Mouse (Mus musculus) 3134 (cell line): Measurements from ENCODE around the gene Hsd17b2.
"Not testable (repeated sequence)": the region's sequence is repeated elsewhere in the genome, so short reads cannot be mapped to it uniquely, and the experiment has no call there.

Experiments used
- DNase-seq: peaks from one replicate; pipeline ENCODE4 v3.0.0-alpha.2; 2011; ENCODE audit warnings: low spot score; ENCODE audit not compliant: insufficient read length; ENCODE audit errors: extremely low read depth

Gene Hsd17b2

GRCm38 (mm10) chr8:117712226-117712625, 10.5 kb downstream of the Hsd17b2 start:
- no peak for DNase-seq

- DNase-seq, result no peak
These were observed 12.9 kb downstream of the Hsd17b2 start for GRCm38 (mm10) chr8:117714604-117715003.

GRCm38 (mm10) chr8:117715896-117716295, 14.2 kb downstream of the Hsd17b2 start:
- DNase-seq, result no peak

GRCm38 (mm10) chr8:117718152-117718860, 16.6 kb downstream of the Hsd17b2 start:
- no peak for DNase-seq

- no peak for DNase-seq
These were observed 24.8 kb downstream of the Hsd17b2 start for GRCm38 (mm10) chr8:117726467-117726866.

- no peak for DNase-seq
These were observed 25.9 kb downstream of the Hsd17b2 start for GRCm38 (mm10) chr8:117727561-117727960.

- no peak for DNase-seq
These were observed 26.5 kb downstream of the Hsd17b2 start for GRCm38 (mm10) chr8:117728234-117728633.

GRCm38 (mm10) chr8:117730980-117731379, 29.3 kb downstream of the Hsd17b2 start:
- no peak for DNase-seq

GRCm38 (mm10) chr8:117736657-117737175, 35.0 kb downstream of the Hsd17b2 start:
- DNase-seq, result no peak

GRCm38 (mm10) chr8:117738206-117738605, 36.5 kb downstream of the Hsd17b2 start:
- DNase-seq, result not testable (repeated sequence)

- no peak for DNase-seq
These were observed 38.8 kb downstream of the Hsd17b2 start for GRCm38 (mm10) chr8:117740387-117740998.

- peak; percentile 43 for DNase-seq
These were observed 40.8 kb downstream of the Hsd17b2 start for GRCm38 (mm10) chr8:117742431-117743012.

GRCm38 (mm10) chr8:117746651-117747050, 44.9 kb downstream of the Hsd17b2 start:
- DNase-seq, result no peak

- DNase-seq, result no peak
These were observed 45.7 kb downstream of the Hsd17b2 start for GRCm38 (mm10) chr8:117747428-117747827.

GRCm38 (mm10) chr8:117747886-117748730, 46.4 kb downstream of the Hsd17b2 start:
- DNase-seq, result no peak

GRCm38 (mm10) chr8:117749436-117749835, 47.7 kb downstream of the Hsd17b2 start:
- DNase-seq, result no peak

GRCm38 (mm10) chr8:117757900-117758299, 56.2 kb downstream of the Hsd17b2 start:
- DNase-seq, result no peak

GRCm38 (mm10) chr8:117762776-117763175, 61.1 kb downstream of the Hsd17b2 start:
- no peak for DNase-seq

- DNase-seq, result no peak
These were observed 62.9 kb downstream of the Hsd17b2 start for GRCm38 (mm10) chr8:117764625-117765024.

- DNase-seq, result no peak
These were observed 64.2 kb downstream of the Hsd17b2 start for GRCm38 (mm10) chr8:117765947-117766346.

- DNase-seq, result no peak
These were observed 67.3 kb downstream of the Hsd17b2 start for GRCm38 (mm10) chr8:117768971-117769370.
